Mouse (Mus musculus) midbrain, embryonic 12.5 days (tissue): Measurements from ENCODE around the gene Bicdl1. TPM values are rescaled to one million over a fixed set of nuclear protein-coding genes. Genes with fewer than 3 reads are reported as not detected.

Experiments used
- ATAC-seq: fragments of 200-750 bp; cut with Nextera tagmentation; 2 replicates; pipeline ENCODE4 v1.8.0; 2017; ENCODE audit warnings: low read depth, moderate TSS enrichment, moderate library complexity; ENCODE audit not compliant: low FRiP score
- H3K27ac ChIP-seq: fragments of 300-500 bp; sonication (generic); replicated peaks from 2 replicates; pipeline ENCODE4 v1.5.1; 2016; ENCODE audit warnings: mild to moderate bottlenecking
- H3K27me3 ChIP-seq: fragments of 300-500 bp; sonication (generic); 2 replicates; pipeline ENCODE4 v1.6.1; 2016; ENCODE audit warnings: mild to moderate bottlenecking
- H3K36me3 ChIP-seq: fragments of 300-500 bp; sonication (generic); 2 replicates; pipeline ENCODE4 v1.6.1; 2016
- H3K4me1 ChIP-seq: fragments of 300-500 bp; sonication (generic); 2 replicates; pipeline ENCODE4 v1.6.1; 2016
- H3K4me2 ChIP-seq: fragments of 300-500 bp; sonication (generic); replicated peaks from 2 replicates; pipeline ENCODE4 v1.6.1; 2016; ENCODE audit warnings: mild to moderate bottlenecking, moderate library complexity
- H3K4me3 ChIP-seq: fragments of 300-500 bp; sonication (generic); 2 replicates; pipeline ENCODE4 v1.5.1; 2016; ENCODE audit warnings: mild to moderate bottlenecking
- H3K9ac ChIP-seq: fragments of 300-500 bp; sonication (generic); replicated peaks from 2 replicates; pipeline ENCODE4 v1.6.1; 2016; ENCODE audit warnings: mild to moderate bottlenecking, moderate library complexity
- H3K9me3 ChIP-seq: fragments of 300-500 bp; sonication (generic); 2 replicates; pipeline ENCODE4 v1.6.1; 2016; ENCODE audit warnings: mild to moderate bottlenecking
- WGBS: fragments of 180-500 bp; shearing (Covaris S2); methylation state at CpG from one replicate; pipeline ENCODE4 v1.1.7; 2016; 5-methylcytosine and 5-hydroxymethylcytosine counted together
- polyA plus RNA-seq: library from polyadenylated mRNA; unstranded; fragments of >200 nt; fragmentation: Nextera tagmentation; extraction: Ambion mirVana; gene quantifications from 2 replicates; pipeline ENCODE4 v1.2.1, GENCODE M21; 2016

The Bicdl1 gene
- polyA plus RNA-seq, 1 experiment from 2014 or later, result 19.9 TPM

DNA sequence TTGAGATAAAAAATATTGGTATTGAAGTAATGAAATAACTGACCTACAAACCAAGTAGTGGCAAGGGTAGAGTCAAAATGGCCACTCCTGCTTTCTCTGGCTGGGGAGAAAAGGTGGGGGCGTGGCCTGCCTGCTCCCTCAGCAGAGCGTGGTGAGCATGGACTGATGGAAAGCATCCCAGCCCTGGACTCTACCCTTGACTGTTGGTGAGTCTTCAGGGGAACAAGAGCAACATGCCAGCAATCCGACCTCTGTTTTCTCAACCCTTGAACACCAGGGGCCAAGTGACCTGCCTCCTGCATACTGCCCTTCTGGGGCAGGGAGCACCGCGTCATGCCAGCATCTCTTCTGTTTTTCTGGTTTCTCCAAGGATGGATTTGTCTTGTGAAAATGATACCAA, 34.6 kb downstream of the Bicdl1 start:
- no peak for ATAC-seq
- no peak overlapping the region for H3K27ac ChIP-seq
- WGBS, result 74% methylated on average over 5 of the region's 5 CpGs

DNA sequence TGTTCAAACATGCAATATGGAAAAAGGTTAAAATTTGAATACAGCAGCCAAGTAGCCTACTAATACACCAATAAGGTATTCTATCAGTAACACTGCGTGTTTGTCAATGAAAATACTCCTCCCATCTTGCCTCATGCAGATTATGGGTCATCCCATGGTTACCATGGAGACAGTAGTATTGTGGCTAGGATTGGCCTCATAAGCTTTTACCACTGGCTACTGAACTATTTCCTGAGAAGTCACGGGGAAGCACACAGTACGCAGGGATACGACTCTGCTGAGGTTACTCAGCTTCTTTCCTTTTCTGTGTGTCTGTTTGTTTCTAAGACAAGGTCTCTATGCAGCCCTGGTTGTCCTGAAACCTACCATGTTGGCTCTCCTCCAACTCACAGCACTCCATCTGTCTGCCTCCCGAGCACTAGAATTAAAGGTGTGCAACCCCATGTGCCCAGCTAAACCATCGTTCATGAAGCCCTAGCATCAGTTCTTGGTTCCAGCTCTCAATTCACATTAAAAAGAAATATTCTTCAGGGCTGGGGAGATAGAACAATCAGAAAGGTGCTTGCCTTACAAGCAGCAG, 36.1 kb downstream of the Bicdl1 start:
- 47% methylated on average over 6 of the region's 6 CpGs for WGBS
- no peaks in the 10 kb centered on the region for H3K36me3 ChIP-seq
- no peak overlapping the region for H3K4me2 ChIP-seq
- H3K9me3 ChIP-seq, result no peaks in the 10 kb centered on the region
- no peak overlapping the region for H3K9ac ChIP-seq
- peaks cover 15% of the 10 kb centered on the region for H3K4me1 ChIP-seq
- no peak overlapping the region for H3K27ac ChIP-seq
- no peak overlapping the region for H3K4me3 ChIP-seq
- H3K27me3 ChIP-seq, result no peaks in the 10 kb centered on the region
- no peak for ATAC-seq

More for the DNA sequence above, 34.6 kb downstream of the Bicdl1 start:
- Histone ChIP-seq H3K36me3 (no peaks in the 10 kb centered on the region), H3K4me2 (no peak overlapping the region), H3K4me1 (peaks cover 15% of the 10 kb centered on the region), H3K9ac (no peak overlapping the region), H3K27me3 (no peaks in the 10 kb centered on the region), H3K4me3 (no peak overlapping the region), H3K9me3 (no peaks in the 10 kb centered on the region)

DNA sequence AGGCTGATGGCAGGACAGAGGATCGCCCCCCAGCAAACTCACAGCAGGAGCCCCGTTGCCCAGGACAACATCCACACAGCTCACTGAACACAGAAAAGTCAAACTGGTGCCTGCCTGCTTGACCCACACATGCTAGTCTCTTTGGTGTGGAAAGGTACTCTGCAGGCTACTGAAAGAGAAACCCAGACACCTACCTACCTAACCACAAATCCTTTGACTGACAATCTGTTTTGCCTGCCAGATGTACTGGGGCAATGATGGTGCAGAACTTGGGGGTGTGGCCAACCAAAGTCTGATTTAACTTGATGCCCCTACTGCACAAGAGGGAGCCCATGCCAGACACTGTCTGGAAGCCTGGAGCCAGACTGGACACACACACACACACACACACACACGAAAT, 38.1 kb downstream of the Bicdl1 start:
- 31% methylated on average over 3 of the region's 3 CpGs for WGBS

GRCm38 (mm10) chr5:115686716-115687115, 44.7 kb downstream of the Bicdl1 start:
- Histone ChIP-seq H3K4me3 (no peak overlapping the region), H3K9ac (no peak overlapping the region), H3K4me1 (peaks cover 12% of the 10 kb centered on the region; the same call in 1 of the 2 replicates), H3K27me3 (no peaks in the 10 kb centered on the region), H3K27ac (no peak overlapping the region), H3K9me3 (no peaks in the 10 kb centered on the region), H3K36me3 (no peaks in the 10 kb centered on the region), H3K4me2 (no peak overlapping the region)
- 34% methylated on average over 7 of the region's 7 CpGs for WGBS
- ATAC-seq, result no peak

More for the DNA sequence above, 38.1 kb downstream of the Bicdl1 start:
- no peaks in the 10 kb centered on the region for H3K9me3 ChIP-seq
- no peak overlapping the region for H3K4me3 ChIP-seq
- peaks cover 15% of the 10 kb centered on the region for H3K4me1 ChIP-seq
- no peaks in the 10 kb centered on the region for H3K27me3 ChIP-seq
- H3K36me3 ChIP-seq, result no peaks in the 10 kb centered on the region
- H3K27ac ChIP-seq, result no peak overlapping the region
- ATAC-seq, result no peak
- no peak overlapping the region for H3K4me2 ChIP-seq
- H3K9ac ChIP-seq, result no peak overlapping the region

DNA sequence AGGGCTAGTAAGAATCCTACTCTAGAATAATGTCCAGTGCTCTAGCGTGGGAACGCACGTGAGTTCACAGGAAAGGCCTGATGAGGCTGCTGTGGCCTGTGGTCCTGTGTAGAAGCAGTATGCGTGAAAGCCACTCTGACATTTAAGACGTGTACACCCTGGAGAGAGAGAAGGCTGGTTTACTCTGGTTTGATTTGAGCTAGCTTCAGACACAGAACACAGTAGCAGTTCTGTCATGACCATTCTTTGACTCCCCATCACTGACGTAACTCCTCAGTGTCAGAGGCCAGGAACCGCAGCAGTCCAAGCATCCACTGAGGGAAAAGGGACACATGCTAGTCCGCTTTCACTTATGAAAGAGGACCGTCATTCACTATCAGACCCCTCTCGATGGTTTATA, 46.3 kb downstream of the Bicdl1 start:
- H3K27ac ChIP-seq, result no peak overlapping the region
- no peak for ATAC-seq
- H3K4me3 ChIP-seq, result no peak overlapping the region
- no peaks in the 10 kb centered on the region for H3K36me3 ChIP-seq
- no peak overlapping the region for H3K4me2 ChIP-seq
- H3K27me3 ChIP-seq, result no peaks in the 10 kb centered on the region
- no peak overlapping the region for H3K9ac ChIP-seq
- WGBS, result 80% methylated on average over 10 of the region's 10 CpGs
- H3K9me3 ChIP-seq, result no peaks in the 10 kb centered on the region
- H3K4me1 ChIP-seq, result peaks cover 12% of the 10 kb centered on the region; the same call in 1 of the 2 replicates

GRCm38 (mm10) chr5:115671846-115672245, 59.6 kb downstream of the Bicdl1 start:
- H3K27me3 ChIP-seq, result peaks cover 4% of the 10 kb centered on the region; the same call in 1 of the 2 replicates
- no peak for ATAC-seq
- no peak overlapping the region for H3K9ac ChIP-seq
- no peak overlapping the region for H3K27ac ChIP-seq
- peaks cover 13% of the 10 kb centered on the region for H3K4me1 ChIP-seq
- no peaks in the 10 kb centered on the region for H3K36me3 ChIP-seq
- no peak overlapping the region for H3K4me3 ChIP-seq
- 66% methylated on average over 8 of the region's 8 CpGs for WGBS
- no peaks in the 10 kb centered on the region for H3K9me3 ChIP-seq
- no peak overlapping the region for H3K4me2 ChIP-seq

DNA sequence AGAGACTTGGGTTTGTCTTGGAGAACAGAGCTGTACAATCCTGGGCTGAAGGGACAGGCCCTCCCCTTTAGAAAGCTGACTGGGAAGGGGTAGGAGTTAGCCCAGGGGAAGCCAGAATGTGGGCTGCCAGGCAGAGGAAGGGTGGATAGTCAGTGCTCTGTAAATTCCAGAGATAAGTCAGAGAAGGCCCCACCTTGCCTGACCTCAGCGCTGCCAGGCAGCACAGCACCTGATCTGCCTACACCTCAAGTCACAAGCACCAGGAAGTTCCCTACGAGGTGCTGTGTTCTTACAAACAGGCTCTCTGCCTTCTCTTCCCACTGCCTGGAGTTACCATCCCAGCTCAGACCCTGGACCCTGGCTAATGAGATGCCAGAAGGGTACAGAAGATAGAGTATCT, 61.0 kb downstream of the Bicdl1 start:
- no peaks in the 10 kb centered on the region for H3K36me3 ChIP-seq
- peaks cover 17% of the 10 kb centered on the region for H3K4me1 ChIP-seq
- no peaks in the 10 kb centered on the region for H3K9me3 ChIP-seq
- H3K4me2 ChIP-seq, result no peak overlapping the region
- H3K27ac ChIP-seq, result no peak overlapping the region
- peaks cover 4% of the 10 kb centered on the region; the same call in 1 of the 2 replicates for H3K27me3 ChIP-seq
- ATAC-seq, result no peak
- no peak overlapping the region for H3K4me3 ChIP-seq
- no peak overlapping the region for H3K9ac ChIP-seq
- 78% methylated on average over 2 of the region's 2 CpGs for WGBS

DNA sequence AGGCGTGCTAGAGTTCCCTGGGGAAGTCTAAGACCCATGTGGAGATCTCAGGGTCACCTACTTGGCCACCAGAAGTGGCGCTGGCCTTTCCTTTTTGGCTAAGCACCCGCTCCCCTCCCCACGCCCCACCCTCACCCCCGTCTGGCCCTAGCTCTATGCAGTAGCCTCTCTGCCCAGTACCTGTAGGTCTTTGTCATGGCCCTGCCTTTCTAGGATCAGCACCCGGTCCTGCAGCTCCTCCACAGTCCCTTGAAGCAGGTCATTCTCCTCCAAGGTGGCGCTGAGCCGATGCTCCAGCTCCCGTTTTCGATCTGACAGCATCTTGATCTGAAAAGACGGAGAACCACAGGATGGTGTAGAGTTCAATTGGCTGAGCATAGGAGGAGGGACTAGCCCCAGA, 61.4 kb downstream of the Bicdl1 start:
- Histone ChIP-seq H3K36me3 (no peaks in the 10 kb centered on the region), H3K9ac (no peak overlapping the region), H3K27me3 (peaks cover 4% of the 10 kb centered on the region; the same call in 1 of the 2 replicates), H3K4me3 (no peak overlapping the region), H3K4me1 (peaks cover 17% of the 10 kb centered on the region), H3K4me2 (no peak overlapping the region), H3K27ac (no peak overlapping the region), H3K9me3 (no peaks in the 10 kb centered on the region)
- no peak for ATAC-seq
- WGBS, result 89% methylated on average over 11 of the region's 11 CpGs

GRCm38 (mm10) chr5:115668986-115669385, 62.4 kb downstream of the Bicdl1 start:
- H3K27me3 ChIP-seq, result peaks cover 4% of the 10 kb centered on the region; the same call in 1 of the 2 replicates
- no peak overlapping the region for H3K4me2 ChIP-seq
- 82% methylated on average over 12 of the region's 12 CpGs for WGBS
- H3K4me3 ChIP-seq, result no peak overlapping the region
- H3K36me3 ChIP-seq, result no peaks in the 10 kb centered on the region
- H3K27ac ChIP-seq, result no peak overlapping the region
- peaks cover 17% of the 10 kb centered on the region for H3K4me1 ChIP-seq
- ATAC-seq, result no peak
- no peak overlapping the region for H3K9ac ChIP-seq
- no peaks in the 10 kb centered on the region for H3K9me3 ChIP-seq

GRCm38 (mm10) chr5:115667894-115668293, 63.5 kb downstream of the Bicdl1 start:
- H3K9me3 ChIP-seq, result no peaks in the 10 kb centered on the region

GRCm38 (mm10) chr5:115667210-115667609, 64.2 kb downstream of the Bicdl1 start:
- H3K27me3 ChIP-seq, result 0 out of 2 replicates have a peak, but pooled peaks cover 4% of the 10 kb centered on the region

More at GRCm38 (mm10) chr5:115667894-115668293, 63.5 kb downstream of the Bicdl1 start:
- no peak overlapping the region for H3K9ac ChIP-seq
- no peak for ATAC-seq
- H3K4me3 ChIP-seq, result no peak overlapping the region
- no peak overlapping the region for H3K27ac ChIP-seq
- WGBS, result 2% methylated on average over 7 of the region's 7 CpGs
- no peak overlapping the region for H3K4me2 ChIP-seq
- H3K4me1 ChIP-seq, result peaks cover 17% of the 10 kb centered on the region
- H3K36me3 ChIP-seq, result no peaks in the 10 kb centered on the region
- peaks cover 4% of the 10 kb centered on the region; the same call in 1 of the 2 replicates for H3K27me3 ChIP-seq

DNA sequence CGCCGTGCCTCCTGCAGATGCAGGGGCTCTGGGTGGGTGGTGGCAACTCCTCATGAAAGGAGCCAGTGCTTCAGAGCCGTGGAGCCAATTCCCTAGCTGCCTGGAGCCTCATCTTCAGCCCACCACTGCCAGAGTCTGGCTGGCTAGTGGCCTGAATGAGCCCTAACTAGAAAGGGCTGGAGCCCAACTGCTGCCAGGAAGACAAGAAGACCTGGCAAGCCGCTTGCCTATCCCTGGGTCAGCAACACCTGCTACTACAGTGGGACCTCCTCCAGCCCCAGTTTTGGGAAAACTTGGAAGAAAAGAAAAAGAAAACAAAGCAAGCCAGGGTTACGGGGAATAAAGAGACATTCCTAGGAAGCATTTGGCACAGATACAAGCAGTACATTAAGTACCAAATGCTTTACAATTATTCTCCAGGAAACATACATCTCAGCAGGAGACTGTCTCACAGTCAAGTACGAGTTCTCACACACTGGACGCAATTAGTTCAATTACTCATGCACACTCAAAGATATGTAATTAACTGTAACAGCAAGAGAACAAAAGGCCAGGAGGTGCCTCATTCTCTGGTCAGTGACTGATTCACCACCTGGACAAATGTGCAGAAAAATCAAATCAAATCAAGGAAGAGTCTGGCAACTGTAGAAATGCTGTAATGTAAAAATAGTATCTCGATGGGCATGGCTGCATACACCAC, 64.9 kb downstream of the Bicdl1 start:
- Histone ChIP-seq H3K4me2 (no peak overlapping the region), H3K9ac (no peak overlapping the region), H3K36me3 (no peaks in the 10 kb centered on the region), H3K9me3 (no peaks in the 10 kb centered on the region), H3K4me3 (no peak overlapping the region), H3K4me1 (peaks cover 17% of the 10 kb centered on the region), H3K27me3 (0 out of 2 replicates have a peak, but pooled peaks cover 4% of the 10 kb centered on the region), H3K27ac (no peak overlapping the region; the same call in 1 of the 2 replicates)
- no peak for ATAC-seq
- WGBS, result 71% methylated on average over 8 of the region's 8 CpGs

More at GRCm38 (mm10) chr5:115667210-115667609, 64.2 kb downstream of the Bicdl1 start:
- 60% methylated on average over 8 of the region's 8 CpGs for WGBS
- no peak overlapping the region for H3K4me2 ChIP-seq
- no peak for ATAC-seq
- no peak overlapping the region for H3K4me3 ChIP-seq
- H3K36me3 ChIP-seq, result no peaks in the 10 kb centered on the region
- H3K9ac ChIP-seq, result no peak overlapping the region
- H3K9me3 ChIP-seq, result no peaks in the 10 kb centered on the region
- peaks cover 17% of the 10 kb centered on the region for H3K4me1 ChIP-seq
- H3K27ac ChIP-seq, result no peak overlapping the region
